Mouse (Mus musculus) neural tube, embryonic 13.5 days (tissue): ENCODE results near the gene Lipa. TPM values are rescaled to one million over a fixed set of nuclear protein-coding genes. Genes with fewer than 3 reads are reported as not detected.

Experiments
- ATAC-seq: fragments of 200-750 bp; cut with Nextera tagmentation; 2 replicates; pipeline ENCODE4 v1.8.0; 2017; ENCODE audit warnings: low read depth, mild to moderate bottlenecking, moderate TSS enrichment, moderate library complexity
- H3K27ac ChIP-seq: fragments of 300-500 bp; sonication (generic); replicated peaks from 2 replicates; pipeline ENCODE4 v1.5.1; 2015; ENCODE audit warnings: moderate library complexity, mild to moderate bottlenecking, inconsistent platforms
- H3K27me3 ChIP-seq: fragments of 300-500 bp; sonication (generic); 2 replicates; pipeline ENCODE4 v1.6.1; 2015; ENCODE audit warnings: mild to moderate bottlenecking, inconsistent platforms
- H3K36me3 ChIP-seq: fragments of 300-500 bp; sonication (generic); 2 replicates; pipeline ENCODE4 v1.6.1; 2015; ENCODE audit warnings: mild to moderate bottlenecking, inconsistent platforms
- H3K4me1 ChIP-seq: fragments of 300-500 bp; sonication (generic); replicated peaks from 2 replicates; pipeline ENCODE4 v1.6.1; 2015; ENCODE audit warnings: inconsistent platforms
- H3K4me2 ChIP-seq: fragments of 300-500 bp; sonication (generic); 2 replicates; pipeline ENCODE4 v1.6.1; 2015; ENCODE audit warnings: inconsistent platforms, mild to moderate bottlenecking, moderate library complexity
- H3K4me3 ChIP-seq: fragments of 300-500 bp; sonication (generic); 2 replicates; pipeline ENCODE4 v1.5.1; 2015; ENCODE audit warnings: mild to moderate bottlenecking, inconsistent platforms
- H3K9ac ChIP-seq: fragments of 300-500 bp; sonication (generic); 2 replicates; pipeline ENCODE4 v1.6.1; 2015; ENCODE audit warnings: moderate library complexity, mild to moderate bottlenecking, inconsistent platforms
- H3K9me3 ChIP-seq: fragments of 300-500 bp; sonication (generic); 2 replicates; pipeline ENCODE4 v1.6.1; 2016; ENCODE audit warnings: inconsistent platforms
- WGBS: fragments of 180-500 bp; shearing (Covaris S2); methylation state at CpG from one replicate; pipeline ENCODE4 v1.1.7; 2015; 5-methylcytosine and 5-hydroxymethylcytosine counted together
- polyA plus RNA-seq: library from polyadenylated mRNA; unstranded; fragments of >200 nt; fragmentation: Nextera tagmentation; extraction: Ambion mirVana; gene quantifications from 2 replicates; pipeline ENCODE4 v1.2.1, GENCODE M21; 2015

The Lipa gene
- polyA plus RNA-seq, 1 experiment from 2014 or later: 23.8 TPM

DNA sequence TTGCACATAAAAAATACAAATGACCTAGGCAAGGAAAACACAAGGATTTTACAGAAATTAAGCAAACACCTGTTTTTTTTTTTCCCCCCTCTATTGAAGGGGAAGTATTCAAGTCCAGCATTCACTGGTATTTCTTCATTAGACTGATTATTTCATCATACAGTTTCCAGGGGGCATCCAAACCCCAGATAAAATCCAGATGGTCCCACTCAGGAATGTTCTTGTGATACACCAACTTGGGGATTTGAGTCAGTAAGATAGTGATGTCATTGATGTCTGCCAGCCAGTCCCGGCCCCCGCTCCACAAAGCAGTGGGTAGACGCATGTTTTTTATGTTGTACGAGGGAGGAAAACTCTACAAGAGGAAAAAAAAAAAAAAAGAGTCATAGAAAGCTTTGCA lies 33.4 kb downstream of the Lipa start:
- Histone ChIP-seq H3K9ac (no peak overlapping the region), H3K27ac (no peak overlapping the region), H3K36me3 (0 out of 2 replicates have a peak, but pooled peaks cover 3% of the 10 kb centered on the region), H3K4me2 (no peak overlapping the region), H3K4me3 (no peak overlapping the region), H3K9me3 (no peaks in the 10 kb centered on the region), H3K4me1 (peaks cover 4% of the 10 kb centered on the region; the same call in 1 of the 2 replicates), H3K27me3 (no peaks in the 10 kb centered on the region)
- ATAC-seq: no peak
- 89% methylated on average over 4 of the region's 4 CpGs for WGBS

DNA sequence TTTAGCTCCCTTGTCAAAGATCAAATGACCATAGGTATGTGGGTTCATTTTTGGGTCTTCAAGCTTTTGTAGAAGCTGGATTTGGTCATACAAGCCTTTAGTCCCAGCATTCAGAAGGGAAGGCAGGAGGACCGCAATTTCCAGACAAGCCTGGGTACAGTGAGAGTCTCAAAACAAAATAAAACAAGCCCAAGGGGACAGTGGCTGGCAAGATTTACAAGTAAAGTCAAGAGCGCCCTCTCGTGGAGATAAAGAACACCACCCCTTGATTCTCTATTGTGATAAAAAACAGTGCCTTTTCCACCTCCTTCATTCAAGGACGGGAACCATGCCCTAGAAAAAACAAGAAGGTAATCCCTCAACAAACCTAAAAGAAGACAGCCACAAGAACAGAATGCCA lies 43.7 kb downstream of the Lipa start:
- Histone ChIP-seq H3K27ac (no peak overlapping the region), H3K9me3 (no peaks in the 10 kb centered on the region), H3K4me1 (no peaks in the 10 kb centered on the region), H3K9ac (no peak overlapping the region), H3K4me2 (no peak overlapping the region), H3K4me3 (no peak overlapping the region), H3K27me3 (0 out of 2 replicates have a peak, but pooled peaks cover under 1% of the 10 kb centered on the region), H3K36me3 (no peaks in the 10 kb centered on the region)
- 7% methylated on average over 4 of the region's 4 CpGs for WGBS
- no peak for ATAC-seq

- no peaks in the 10 kb centered on the region for H3K9me3 ChIP-seq
- ATAC-seq: peak; percentile 90
- H3K9ac ChIP-seq: peak within 1 kb of the TSS; percentile 68
- H3K4me1 ChIP-seq: peaks cover 20% of the 10 kb centered on the region
- WGBS: under 1% methylated on average over 35 of the region's 35 CpGs
- H3K27ac ChIP-seq: no peak within 1 kb of the TSS
- H3K36me3 ChIP-seq: no peaks in the 10 kb centered on the region
- H3K4me3 ChIP-seq: peak within 1 kb of the TSS; percentile 59
- peaks cover 57% of the 10 kb centered on the region for H3K27me3 ChIP-seq
- H3K4me2 ChIP-seq: peak within 1 kb of the TSS; percentile 96
Observed at GRCm38 (mm10) chr19:34474991-34475971, 52.0 kb downstream of the Lipa start, which contains the start of gene Ch25h. Gene Ch25h (minus strand): TSS chr19:34475164.

GRCm38 (mm10) chr19:34474228-34474990 lies 52.9 kb downstream of the Lipa start:
- peak overlapping the region; percentile 68 for H3K9ac ChIP-seq
- peak overlapping the region; percentile 96 for H3K4me2 ChIP-seq
- ATAC-seq: peak; percentile 86
- no peaks in the 10 kb centered on the region for H3K36me3 ChIP-seq
- 6% methylated on average over 49 of the region's 49 CpGs for WGBS
- H3K27me3 ChIP-seq: peaks cover 57% of the 10 kb centered on the region
- H3K4me3 ChIP-seq: peak overlapping the region; percentile 59
- no peaks in the 10 kb centered on the region for H3K9me3 ChIP-seq
- H3K4me1 ChIP-seq: peaks cover 20% of the 10 kb centered on the region
- no peak overlapping the region for H3K27ac ChIP-seq

DNA sequence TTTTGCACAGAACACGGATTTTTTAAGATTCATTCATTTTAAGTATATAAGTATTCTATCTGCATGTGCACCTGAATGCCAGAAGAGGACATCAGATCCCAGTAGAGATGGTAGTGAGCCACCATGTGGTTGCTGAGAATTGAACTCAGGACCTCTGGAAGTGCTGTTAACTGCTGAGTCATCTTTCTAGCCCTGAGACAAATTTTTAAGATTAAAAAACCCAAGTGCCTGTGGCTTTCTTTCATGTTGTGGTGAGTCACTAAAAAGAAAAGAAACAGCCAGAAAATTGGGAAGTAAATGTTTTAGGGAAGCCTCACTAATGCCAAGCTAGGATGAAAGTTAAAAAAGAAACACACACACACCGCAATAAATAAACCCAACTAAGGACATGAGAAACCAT lies 55.6 kb downstream of the Lipa start:
- Histone ChIP-seq H3K9ac (no peak overlapping the region), H3K27ac (no peak overlapping the region), H3K9me3 (no peaks in the 10 kb centered on the region), H3K36me3 (no peaks in the 10 kb centered on the region), H3K4me1 (peaks cover 20% of the 10 kb centered on the region), H3K4me3 (no peak overlapping the region), H3K27me3 (peaks cover 46% of the 10 kb centered on the region), H3K4me2 (no peak overlapping the region)
- ATAC-seq: no peak
- 83% methylated on average over 2 of the region's 2 CpGs for WGBS

DNA sequence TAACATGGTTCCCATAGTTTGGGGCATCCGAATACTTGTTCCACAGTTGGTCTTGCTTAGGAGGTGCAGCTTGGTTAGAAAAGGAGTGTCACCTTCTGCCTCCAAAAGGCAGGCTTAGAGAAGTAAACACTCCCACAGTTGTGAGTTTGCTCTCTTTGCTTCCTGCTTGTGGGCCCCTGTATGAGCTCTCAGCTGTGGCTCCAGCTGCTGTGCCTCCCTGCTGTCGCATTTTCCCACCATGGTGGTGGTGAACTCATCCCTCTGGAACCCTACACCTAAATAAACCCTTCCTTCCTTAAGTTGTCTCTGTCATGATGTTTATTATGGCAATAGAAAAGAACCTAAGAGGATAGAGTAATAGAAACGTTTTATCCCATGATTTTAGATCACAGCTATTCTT lies 58.5 kb downstream of the Lipa start:
- Histone ChIP-seq H3K9ac (no peak overlapping the region), H3K4me2 (no peak overlapping the region), H3K4me1 (no peaks in the 10 kb centered on the region), H3K36me3 (no peaks in the 10 kb centered on the region), H3K27me3 (peaks cover 18% of the 10 kb centered on the region), H3K27ac (no peak overlapping the region), H3K9me3 (no peaks in the 10 kb centered on the region), H3K4me3 (no peak overlapping the region)
- ATAC-seq: no peak
- whole genome bisulfite sequencing: 48% methylated on average over 3 of the region's 3 CpGs

- Histone ChIP-seq H3K4me2 (no peak overlapping the region), H3K36me3 (no peaks in the 10 kb centered on the region), H3K4me3 (no peak overlapping the region), H3K4me1 (no peaks in the 10 kb centered on the region), H3K27me3 (peaks cover 12% of the 10 kb centered on the region), H3K27ac (no peak overlapping the region), H3K9ac (no peak overlapping the region), H3K9me3 (no peaks in the 10 kb centered on the region)
- ATAC-seq: no peak
- whole genome bisulfite sequencing: 43% methylated on average over 6 of the region's 6 CpGs
Observed at GRCm38 (mm10) chr19:34468216-34468615, 59.1 kb downstream of the Lipa start.

DNA sequence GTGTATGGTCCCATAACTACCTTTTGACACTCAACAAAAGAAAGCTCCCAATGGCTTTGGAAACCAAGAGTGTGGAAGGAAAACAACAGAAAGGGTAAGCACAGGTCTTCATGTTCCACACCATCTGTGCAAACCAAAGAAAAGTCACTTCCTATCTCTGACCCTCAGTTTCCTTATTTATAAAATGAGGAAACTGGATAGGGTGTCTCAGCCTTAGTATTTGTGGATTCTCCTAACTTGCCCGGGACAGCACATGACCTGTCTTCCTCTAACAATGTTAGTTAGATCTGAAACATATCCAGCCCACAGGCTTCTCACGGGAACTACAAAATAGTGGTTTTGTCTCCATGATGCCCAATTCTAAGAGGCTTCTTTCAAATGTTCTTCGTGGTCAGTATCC lies 62.8 kb downstream of the Lipa start:
- Histone ChIP-seq H3K4me1 (no peaks in the 10 kb centered on the region), H3K4me2 (no peak overlapping the region), H3K36me3 (no peaks in the 10 kb centered on the region), H3K4me3 (no peak overlapping the region), H3K9me3 (no peaks in the 10 kb centered on the region), H3K27me3 (no peaks in the 10 kb centered on the region), H3K27ac (no peak overlapping the region), H3K9ac (no peak overlapping the region)
- WGBS: 78% methylated on average over 3 of the region's 3 CpGs
- no peak for ATAC-seq

DNA sequence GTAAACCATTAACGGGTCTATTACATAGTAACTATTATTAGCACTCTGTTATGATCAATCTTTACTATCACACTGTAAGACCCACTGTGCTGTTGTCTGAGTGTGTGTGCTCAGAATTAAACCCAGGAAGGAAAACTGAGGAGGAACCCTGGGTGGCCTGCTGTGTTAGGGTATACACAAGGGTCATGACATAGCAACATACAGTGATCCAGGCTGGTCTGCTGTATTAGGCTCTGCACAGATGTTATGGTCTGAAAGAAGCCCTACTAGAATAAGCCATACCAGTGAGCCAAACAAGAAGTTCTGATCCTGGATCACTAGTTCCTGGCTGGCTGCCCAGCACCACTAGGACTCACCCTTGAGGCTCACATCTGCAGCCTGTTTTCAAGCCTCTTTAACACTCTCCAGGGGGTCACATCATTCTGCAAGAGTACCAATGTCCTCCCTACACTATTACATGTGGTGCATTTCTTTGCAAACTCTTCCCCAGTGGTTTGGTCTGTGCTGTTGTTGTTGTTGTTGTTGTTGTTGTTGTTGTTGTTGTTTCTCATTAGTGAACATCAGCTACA lies 65.7 kb downstream of the Lipa start:
- no peaks in the 10 kb centered on the region for H3K9me3 ChIP-seq
- no peak overlapping the region for H3K27ac ChIP-seq
- H3K4me1 ChIP-seq: no peaks in the 10 kb centered on the region
- no peak overlapping the region for H3K4me3 ChIP-seq
- WGBS: 86% methylated on average over 1 of the region's 1 CpGs
- no peaks in the 10 kb centered on the region for H3K36me3 ChIP-seq
- no peak overlapping the region for H3K4me2 ChIP-seq
- ATAC-seq: no peak
- H3K9ac ChIP-seq: no peak overlapping the region
- no peaks in the 10 kb centered on the region for H3K27me3 ChIP-seq

GRCm38 (mm10) chr19:34450784-34451370 lies 76.4 kb downstream of the Lipa start:
- WGBS: 41% methylated on average over 1 of the region's 1 CpGs
- Histone ChIP-seq H3K36me3 (no peaks in the 10 kb centered on the region), H3K27ac (no peak overlapping the region), H3K4me2 (no peak overlapping the region), H3K27me3 (no peaks in the 10 kb centered on the region), H3K4me3 (no peak overlapping the region), H3K4me1 (no peaks in the 10 kb centered on the region), H3K9me3 (no peaks in the 10 kb centered on the region), H3K9ac (no peak overlapping the region)
- no peak for ATAC-seq

DNA sequence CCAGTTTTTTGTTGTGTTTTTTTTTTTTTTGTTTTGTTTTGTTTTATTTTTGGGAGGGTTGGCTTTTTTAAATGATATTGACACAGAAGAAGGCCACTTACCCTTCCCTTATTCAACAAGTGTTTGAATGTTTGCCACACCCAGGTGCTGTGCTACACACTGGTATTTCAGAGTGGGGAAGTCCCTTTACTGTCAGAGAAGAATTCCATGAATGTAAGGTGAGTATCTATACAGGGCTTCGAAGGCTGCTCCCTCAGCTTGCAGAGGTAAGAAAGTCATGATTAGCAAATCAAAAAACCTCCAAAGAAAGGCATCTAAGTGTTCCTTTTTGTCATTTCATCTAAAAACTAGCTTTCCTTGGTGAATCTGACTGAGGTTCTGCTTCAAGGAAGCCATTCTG lies 78.4 kb downstream of the Lipa start:
- Histone ChIP-seq H3K27ac (no peak overlapping the region), H3K4me3 (no peak overlapping the region), H3K27me3 (no peaks in the 10 kb centered on the region), H3K9ac (no peak overlapping the region), H3K4me1 (no peaks in the 10 kb centered on the region), H3K4me2 (no peak overlapping the region), H3K9me3 (no peaks in the 10 kb centered on the region), H3K36me3 (no peaks in the 10 kb centered on the region)
- no peak for ATAC-seq
- WGBS: 93% methylated on average over 1 of the region's 1 CpGs
